Mouse (Mus musculus) heart, postnatal 0 days (tissue): ENCODE results near the gene Smoc2. TPM values are rescaled to one million over a fixed set of nuclear protein-coding genes. Genes with fewer than 3 reads are reported as not detected.

Experiments used
- ATAC-seq: fragments of 200-750 bp; cut with Nextera tagmentation; 2 replicates; pipeline ENCODE4 v1.8.0; 2017; ENCODE audit warnings: low read depth, moderate number of reproducible peaks, moderate library complexity; ENCODE audit not compliant: insufficient read depth
- DNase-seq: peaks from one replicate; pipeline ENCODE4 v3.0.0-alpha.2; 2016; ENCODE audit warnings: low spot score
- H3K27ac ChIP-seq: fragments of 300-500 bp; sonication (generic); 2 replicates; pipeline ENCODE4 v1.5.1; 2014; ENCODE audit warnings: low read depth, mild to moderate bottlenecking
- H3K27me3 ChIP-seq: fragments of 300-500 bp; sonication (generic); 2 replicates; pipeline ENCODE4 v1.6.1; 2014; ENCODE audit warnings: low read length, mixed read lengths; ENCODE audit not compliant: control insufficient read depth, insufficient read depth
- H3K36me3 ChIP-seq: fragments of 300-500 bp; sonication (generic); replicated peaks from 2 replicates; pipeline ENCODE4 v1.6.1; 2014; ENCODE audit warnings: low read length, mixed read lengths; ENCODE audit not compliant: control insufficient read depth, insufficient read depth
- H3K4me1 ChIP-seq: fragments of 300-500 bp; sonication (generic); 2 replicates; pipeline ENCODE4 v1.6.1; 2014; ENCODE audit warnings: antibody characterized with exemption; ENCODE audit not compliant: control insufficient read depth, insufficient read depth
- H3K4me2 ChIP-seq: fragments of 300-500 bp; sonication (generic); 2 replicates; pipeline ENCODE4 v1.6.1; 2014; ENCODE audit warnings: low read depth, mild to moderate bottlenecking, low read length, moderate library complexity
- H3K4me3 ChIP-seq: fragments of 300-500 bp; sonication (generic); 2 replicates; pipeline ENCODE4 v1.5.1; 2014; ENCODE audit warnings: low read depth, low read length
- H3K9ac ChIP-seq: fragments of 300-500 bp; sonication (generic); replicated peaks from 2 replicates; pipeline ENCODE4 v1.6.1; 2014; ENCODE audit warnings: low read depth, low read length, mixed read lengths
- H3K9me3 ChIP-seq: fragments of 300-500 bp; sonication (generic); replicated peaks from 2 replicates; pipeline ENCODE4 v1.6.1; 2016; ENCODE audit warnings: low read length; ENCODE audit not compliant: control insufficient read depth
- CTCF ChIP-seq: IDR thresholded peaks from 2 replicates; pipeline ENCODE4 v1.5.1; 2016; ENCODE audit warnings: antibody characterized with exemption, control low read depth, low read depth
- EP300 ChIP-seq: IDR thresholded peaks from 2 replicates; pipeline ENCODE4 v1.6.1; 2016; ENCODE audit warnings: antibody characterized with exemption, low read depth
- WGBS: fragments of 180-500 bp; shearing (Covaris S2); extraction: QIAGEN DNeasy Blood & Tissue Kit; methylation state at CpG from one replicate; pipeline ENCODE4 v1.1.7; 2014; 5-methylcytosine and 5-hydroxymethylcytosine counted together
- polyA plus RNA-seq: library from polyadenylated mRNA; unstranded; fragments of >200 nt; fragmentation: Nextera tagmentation; extraction: Ambion mirVana; gene quantifications from 2 replicates; pipeline ENCODE4 v1.2.1, GENCODE M21; 2015
- total RNA-seq: library from RNA; depleted of rRNA; stranded (reverse); fragments of >200 nt; gene quantifications from 2 replicates; pipeline ENCODE4 v1.2.3, GENCODE M21; 2014; ENCODE audit warnings: low replicate concordance

Smoc2 gene
- total and polyA plus RNA-seq, 2 experiments from 2014 or later = 22.0 to 24.7 TPM

GRCm38 (mm10) chr17:14280425-14280833 is 1.1 kb downstream of the Smoc2 start:
- peak overlapping the region; percentile 45 for H3K4me3 ChIP-seq

DNA sequence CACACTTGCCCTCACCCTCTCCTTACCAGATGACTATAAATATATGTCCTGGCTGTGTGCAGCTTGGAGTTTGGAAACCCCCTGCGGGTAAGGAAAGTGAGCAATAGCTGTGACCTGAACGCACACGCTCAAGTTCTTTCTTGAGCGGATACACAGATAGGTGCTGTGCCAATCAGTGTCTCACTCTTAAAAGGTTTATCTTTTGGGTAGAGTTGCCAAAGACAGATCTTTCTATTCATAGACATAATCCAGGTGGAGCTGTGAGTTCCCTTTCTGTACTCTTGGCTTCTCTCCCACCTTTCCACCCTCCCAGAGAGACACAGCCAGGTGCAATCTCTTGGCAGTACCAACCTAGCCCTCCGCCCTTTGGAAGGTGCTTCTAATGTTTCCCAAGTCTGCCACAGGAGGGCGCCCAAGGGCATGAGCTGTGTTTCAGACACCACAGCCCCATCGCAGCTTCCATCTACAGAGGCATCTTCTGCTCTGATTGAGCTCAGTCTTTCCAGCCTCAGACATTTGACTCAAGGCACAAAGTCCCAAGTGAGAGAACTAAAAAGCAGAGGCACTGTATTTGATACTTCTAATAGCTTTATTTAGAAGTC is 8.8 kb downstream of the Smoc2 start:
- peak; percentile 44 for DNase-seq
- 19% methylated on average over 7 of the region's 7 CpGs for WGBS
- no peak for ATAC-seq
- Histone ChIP-seq H3K4me3 (no peak overlapping the region), H3K4me2 (no peak overlapping the region), H3K9me3 (no peaks in the 10 kb centered on the region), H3K27ac (no peak overlapping the region), H3K4me1 (no peaks in the 10 kb centered on the region), H3K9ac (no peak overlapping the region), H3K36me3 (no peaks in the 10 kb centered on the region), H3K27me3 (peaks cover 36% of the 10 kb centered on the region)
- TF ChIP-seq EP300 (no peak), CTCF (peak; percentile 82)

More at GRCm38 (mm10) chr17:14280425-14280833, 1.1 kb downstream of the Smoc2 start:
- Histone ChIP-seq H3K4me1 (0 out of 2 replicates have a peak, but pooled peaks cover 3% of the 10 kb centered on the region), H3K27ac (no peak overlapping the region), H3K9ac (no peak overlapping the region), H3K36me3 (no peaks in the 10 kb centered on the region), H3K27me3 (peaks cover 92% of the 10 kb centered on the region), H3K4me2 (peak overlapping the region; percentile 66), H3K9me3 (no peaks in the 10 kb centered on the region)
- TF ChIP-seq CTCF = no peak
- no peak for TF ChIP-seq EP300
- WGBS = under 1% methylated on average over 31 of the region's 31 CpGs
- ATAC-seq (no peak), DNase-seq (no peak)

DNA sequence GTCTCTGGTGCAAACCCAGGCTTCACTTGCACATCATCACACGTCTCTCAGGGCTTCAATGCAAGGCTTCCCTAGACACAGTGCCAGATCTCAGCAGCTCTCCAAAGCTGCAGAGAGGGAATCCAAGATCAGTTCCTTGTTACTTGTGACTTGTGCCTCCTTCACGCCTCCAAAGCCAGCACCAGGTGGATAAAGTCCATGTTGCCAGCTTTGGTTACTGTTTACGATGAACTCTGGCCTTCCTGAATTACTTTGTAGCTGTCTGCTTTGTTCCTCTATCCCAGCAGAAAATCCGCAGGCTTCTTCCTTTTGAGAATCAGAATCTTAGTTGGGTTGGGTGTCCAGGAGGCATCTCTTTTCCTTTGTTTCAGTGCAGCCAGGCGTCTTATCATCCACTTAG is 14.3 kb downstream of the Smoc2 start:
- ATAC-seq = no peak
- 63% methylated on average over 5 of the region's 5 CpGs for WGBS
- peaks cover 11% of the 10 kb centered on the region; the same call in 1 of the 2 replicates for H3K27me3 ChIP-seq

GRCm38 (mm10) chr17:14295146-14295545 is 15.8 kb downstream of the Smoc2 start:
- no peaks in the 10 kb centered on the region for H3K4me1 ChIP-seq
- H3K27ac ChIP-seq = no peak overlapping the region
- H3K9ac ChIP-seq = no peak overlapping the region
- ATAC-seq = no peak
- no peak for TF ChIP-seq EP300
- TF ChIP-seq CTCF = no peak
- H3K27me3 ChIP-seq = peaks cover 5% of the 10 kb centered on the region; the same call in 1 of the 2 replicates
- DNase-seq = no peak
- 82% methylated on average over 3 of the region's 3 CpGs for WGBS
- H3K9me3 ChIP-seq = no peaks in the 10 kb centered on the region
- no peak overlapping the region for H3K4me3 ChIP-seq
- H3K4me2 ChIP-seq = no peak overlapping the region
- H3K36me3 ChIP-seq = no peaks in the 10 kb centered on the region

More for the DNA sequence above, 14.3 kb downstream of the Smoc2 start:
- no peak overlapping the region for H3K4me2 ChIP-seq
- H3K4me1 ChIP-seq = no peaks in the 10 kb centered on the region
- DNase-seq = no peak
- TF ChIP-seq EP300 = no peak
- TF ChIP-seq CTCF = no peak
- H3K4me3 ChIP-seq = no peak overlapping the region
- H3K9me3 ChIP-seq = no peaks in the 10 kb centered on the region
- H3K36me3 ChIP-seq = no peaks in the 10 kb centered on the region
- H3K27ac ChIP-seq = no peak overlapping the region
- no peak overlapping the region for H3K9ac ChIP-seq

DNA sequence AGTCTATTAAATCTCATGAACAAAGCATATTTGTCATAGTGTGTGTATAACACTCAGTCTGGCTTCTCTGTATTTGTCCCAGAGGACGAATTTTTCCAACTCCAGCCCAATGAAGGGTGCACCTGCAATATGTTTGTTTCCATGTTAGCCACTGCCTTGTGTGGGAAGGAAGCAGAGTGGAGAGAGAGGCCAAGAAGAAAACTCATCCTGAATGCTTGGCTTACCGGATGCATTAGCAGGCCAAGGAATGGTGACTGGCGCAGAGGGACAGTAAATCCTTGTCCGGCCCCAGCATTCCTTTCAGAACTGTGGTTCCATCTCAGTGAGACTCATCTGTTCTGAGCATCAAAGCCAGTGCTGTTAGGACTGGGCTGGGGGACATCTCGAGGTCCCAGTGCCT is 21.1 kb downstream of the Smoc2 start:
- ATAC-seq = no peak
- Histone ChIP-seq H3K27me3 (no peaks in the 10 kb centered on the region), H3K4me1 (no peaks in the 10 kb centered on the region), H3K36me3 (no peaks in the 10 kb centered on the region), H3K4me2 (no peak overlapping the region), H3K27ac (no peak overlapping the region), H3K4me3 (no peak overlapping the region), H3K9ac (no peak overlapping the region), H3K9me3 (no peaks in the 10 kb centered on the region)
- DNase-seq = no peak
- TF ChIP-seq CTCF (no peak), EP300 (no peak)
- WGBS = 75% methylated on average over 5 of the region's 5 CpGs
